Mouse (Mus musculus) thymus, postnatal 36 days (tissue): Measurements from ENCODE around the gene Ankrd17.

ENCODE experiments used
- DNase-seq, 2 experiments: peaks; one replicate each; pipeline ENCODE4 v3.0.0; 2022; ENCODE audit warnings: mixed read lengths in 2 of 2

Gene Ankrd17

DNA sequence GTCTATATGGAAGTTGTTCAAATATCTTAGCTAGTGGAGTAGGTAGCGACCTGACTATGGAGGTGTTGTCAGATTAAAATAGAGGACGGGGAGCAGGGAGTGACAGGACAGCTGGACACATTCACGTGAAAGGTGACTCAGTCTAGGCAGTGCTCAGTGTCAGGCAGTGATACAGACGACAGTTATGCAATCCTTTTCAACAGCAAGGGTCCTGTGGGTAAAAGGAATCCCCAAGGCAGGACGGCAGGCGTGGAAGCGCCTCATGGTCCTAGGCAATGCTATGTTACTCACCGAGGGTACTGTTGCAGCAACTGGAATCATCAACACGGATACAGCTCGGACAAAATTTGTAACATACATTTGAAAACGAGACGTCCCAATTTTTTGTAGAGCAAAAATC lies 149.2 kb downstream of the Ankrd17 start:
- DNase-seq, result no peak

DNA sequence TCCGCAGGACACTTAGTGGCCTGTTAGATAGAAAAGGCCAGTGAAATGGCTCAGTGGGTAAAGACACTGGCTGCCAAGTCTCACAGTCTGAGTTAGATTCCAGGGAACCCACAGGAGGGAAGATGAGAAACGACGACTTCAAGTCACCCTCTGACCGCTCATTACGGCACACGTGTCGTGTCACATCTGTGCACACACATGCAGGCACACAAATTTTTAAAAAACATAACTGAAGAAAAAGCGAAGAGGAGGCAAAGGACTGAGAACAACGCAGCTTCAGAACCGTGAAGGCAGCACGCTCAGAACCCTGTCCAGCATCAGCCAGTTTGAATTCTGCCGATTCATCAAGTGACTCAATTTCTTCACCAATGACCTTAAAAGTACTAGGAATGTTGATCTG lies 153.0 kb downstream of the Ankrd17 start:
- DNase-seq, result no peak

DNA sequence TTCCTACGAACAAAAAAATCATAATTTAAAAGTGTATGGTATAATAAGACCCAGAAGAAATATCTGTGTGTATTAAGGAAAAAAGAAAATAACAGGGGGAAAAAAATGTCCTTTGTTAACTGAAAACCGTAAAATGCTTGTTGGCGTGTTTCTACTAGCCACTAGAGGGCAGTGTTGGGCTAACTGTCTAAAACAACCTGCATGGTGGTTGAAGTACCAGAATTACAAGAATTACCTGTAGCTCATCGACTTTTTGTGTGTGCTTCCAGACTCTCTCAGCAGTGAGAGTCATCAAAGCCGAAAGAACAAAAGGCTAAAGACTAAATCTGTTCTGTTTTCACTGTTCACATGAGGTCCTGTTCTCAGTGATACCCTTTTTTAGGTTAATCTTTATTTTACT lies 163.2 kb downstream of the Ankrd17 start:
- DNase-seq, result peak; percentile 9 to 10

DNA sequence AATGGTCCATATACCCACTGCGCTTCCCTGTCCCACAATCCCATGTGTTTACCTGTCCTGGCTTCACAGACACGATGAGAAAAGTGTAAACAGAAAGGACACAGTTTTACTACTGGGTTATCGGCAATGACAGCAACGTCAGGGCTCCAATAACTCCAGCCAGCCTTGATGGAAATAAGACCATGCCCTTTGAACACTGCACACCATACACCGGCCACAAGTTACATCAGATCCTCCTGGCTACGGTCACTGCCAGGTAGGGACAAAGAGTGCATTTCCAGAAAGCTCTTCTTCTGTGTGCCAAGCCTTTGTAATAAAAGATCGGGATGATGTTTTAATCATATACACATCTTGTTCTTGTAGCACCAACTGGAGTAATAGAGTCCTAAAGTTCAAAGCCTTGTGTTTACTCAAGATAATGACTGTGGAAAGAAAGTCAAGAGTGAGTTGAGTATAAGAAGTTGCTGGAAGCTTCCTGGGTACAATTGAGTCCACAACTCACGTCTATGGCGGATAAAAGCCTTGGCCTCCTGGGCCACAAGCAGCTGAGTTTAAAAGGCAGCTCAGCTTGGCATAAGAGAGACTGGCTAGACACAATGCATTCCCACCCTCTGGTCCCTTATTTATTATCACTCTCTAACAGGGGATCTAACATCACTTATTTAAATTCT lies 163.8 kb downstream of the Ankrd17 start:
- no peak for DNase-seq

DNA sequence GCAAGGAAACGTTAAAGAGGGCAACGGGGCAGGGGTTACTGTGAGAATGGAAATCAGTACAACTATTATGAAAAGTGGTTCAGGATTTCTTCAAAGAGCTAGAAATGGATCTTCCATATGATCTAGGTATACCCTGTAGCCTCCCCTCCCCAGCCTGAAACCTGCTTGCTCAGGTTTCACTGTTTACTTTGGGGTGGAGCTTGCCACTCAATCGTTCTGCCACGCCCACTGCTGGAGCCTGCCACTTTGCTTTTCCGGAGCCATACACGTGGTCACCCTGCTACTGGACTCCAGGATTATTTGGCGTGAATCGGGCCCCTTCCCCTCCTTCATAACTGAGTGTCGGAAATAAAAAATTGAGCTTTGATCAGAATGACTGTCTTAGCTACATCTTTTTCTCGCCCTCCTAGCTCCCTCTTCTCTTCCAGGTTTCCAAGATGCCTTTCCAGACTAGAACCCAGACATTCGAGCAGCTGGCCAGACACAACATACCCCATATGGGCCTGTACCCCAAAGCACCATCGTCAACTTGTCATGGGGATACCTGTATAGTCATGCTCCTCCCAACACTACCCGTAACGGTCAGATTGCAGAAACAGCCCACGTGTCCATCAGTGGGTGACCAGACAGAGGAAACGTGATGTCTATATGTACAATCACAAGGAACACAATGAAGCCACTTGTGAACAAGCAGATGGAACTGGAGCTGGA lies 166.3 kb downstream of the Ankrd17 start:
- DNase-seq, result no peak

DNA sequence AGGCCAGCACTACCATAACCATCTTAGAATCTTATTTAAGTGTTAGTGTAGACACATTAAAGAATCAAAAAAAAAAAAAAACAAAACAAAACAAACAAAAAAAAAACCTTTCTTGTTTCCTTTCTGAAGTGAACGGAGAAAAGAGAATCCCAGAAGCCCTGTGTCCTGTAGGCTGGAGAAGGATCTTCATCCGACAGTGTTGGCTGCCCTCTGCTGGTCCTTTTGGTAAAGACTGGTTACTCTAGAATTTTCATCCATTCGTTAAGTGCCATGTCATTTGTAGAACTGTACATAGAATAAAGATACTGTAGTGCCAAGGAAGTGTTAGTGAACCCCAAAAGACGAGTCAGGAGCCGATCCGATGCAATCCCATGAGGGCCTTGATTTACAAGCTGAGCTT lies 171.5 kb downstream of the Ankrd17 start:
- no peak for DNase-seq

DNA sequence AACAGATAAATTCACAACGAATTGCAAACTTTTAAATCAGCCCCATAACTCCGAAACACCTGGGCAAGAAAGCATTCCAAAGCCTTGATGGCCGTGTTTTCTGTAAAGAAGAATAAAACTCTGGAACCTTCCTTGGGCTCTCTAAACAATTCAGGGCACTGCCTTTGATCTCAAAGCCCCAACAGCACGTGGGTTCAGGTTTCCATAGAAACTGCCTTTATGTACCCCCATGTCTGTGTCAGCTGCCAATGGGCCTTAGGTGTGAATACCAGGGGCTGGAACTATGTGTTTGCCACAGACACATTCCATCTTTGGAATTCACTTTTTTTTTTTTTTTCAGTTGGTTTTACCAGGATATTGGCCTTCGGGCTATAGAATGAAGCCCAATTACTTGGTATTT lies 183.6 kb downstream of the Ankrd17 start:
- DNase-seq, result no peak

DNA sequence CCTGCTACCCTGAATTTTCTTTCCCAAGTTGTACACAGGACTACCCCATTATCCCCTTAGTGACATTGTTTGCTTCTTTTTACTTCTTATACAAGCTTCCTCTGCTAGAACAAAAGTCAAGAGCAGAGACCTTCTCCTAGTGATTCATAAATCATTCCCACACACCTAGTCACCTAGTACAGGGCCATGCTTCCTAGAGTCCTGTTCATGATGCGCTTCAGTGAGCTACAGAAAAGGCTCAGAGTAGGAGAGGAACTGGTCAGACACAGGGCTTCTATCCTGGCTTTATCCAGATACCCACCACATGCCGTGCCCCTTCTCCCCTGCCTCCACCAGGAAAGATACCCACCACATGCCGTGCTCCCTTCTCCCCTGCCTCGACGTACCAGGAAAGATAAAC lies 187.3 kb downstream of the Ankrd17 start:
- DNase-seq, result no peak

DNA sequence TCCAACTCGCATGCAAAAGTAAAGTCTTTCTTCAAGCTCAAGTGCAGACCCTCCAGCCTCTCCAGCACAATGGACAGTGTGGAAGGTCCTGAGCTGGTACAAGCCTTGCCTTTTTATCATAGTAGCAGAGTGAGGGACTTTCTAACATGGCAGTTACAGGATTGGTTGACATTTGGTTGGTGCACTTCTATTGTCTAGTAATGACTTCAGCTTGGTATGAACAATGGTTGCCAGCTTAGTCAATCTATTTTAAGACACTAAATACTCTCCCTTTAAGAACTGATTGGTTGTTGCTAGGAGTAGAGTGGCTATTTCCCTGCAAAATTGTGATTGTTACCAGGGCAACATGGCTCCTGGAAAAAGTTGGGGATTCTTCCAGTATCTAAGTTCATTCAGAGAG lies 188.3 kb downstream of the Ankrd17 start:
- DNase-seq, result no peak
